Mouse (Mus musculus) midbrain, embryonic 10.5 days (tissue): ENCODE measurements around the gene Rrp36. TPM values are rescaled to one million over a fixed set of nuclear protein-coding genes. Genes with fewer than 3 reads are reported as not detected.

Source experiments
- DNase-seq: peaks from one replicate; pipeline ENCODE4 v3.0.0-alpha.2; 2017; ENCODE audit warnings: low spot score
- H3K27ac ChIP-seq: fragments of 300-500 bp; sonication (generic); replicated peaks from 2 replicates; pipeline ENCODE4 v1.5.1; 2016; ENCODE audit warnings: mild to moderate bottlenecking
- H3K27me3 ChIP-seq: fragments of 300-500 bp; sonication (generic); 2 replicates; pipeline ENCODE4 v1.6.1; 2016; ENCODE audit warnings: low read depth, mild to moderate bottlenecking; ENCODE audit not compliant: poor library complexity, severe bottlenecking
- H3K36me3 ChIP-seq: fragments of 300-500 bp; sonication (generic); 2 replicates; pipeline ENCODE4 v1.6.1; 2016; ENCODE audit warnings: mild to moderate bottlenecking, moderate library complexity
- H3K4me1 ChIP-seq: fragments of 300-500 bp; sonication (generic); 2 replicates; pipeline ENCODE4 v1.6.1; 2016
- H3K4me3 ChIP-seq: fragments of 300-500 bp; sonication (generic); 2 replicates; pipeline ENCODE4 v1.5.1; 2016; ENCODE audit warnings: mild to moderate bottlenecking, moderate library complexity
- H3K9me3 ChIP-seq: fragments of 300-500 bp; sonication (generic); replicated peaks from 2 replicates; pipeline ENCODE4 v1.6.1; 2016; ENCODE audit warnings: mild to moderate bottlenecking
- WGBS: fragments of 180-500 bp; shearing (Covaris S2); methylation state at CpG from one replicate; pipeline ENCODE4 v1.1.7; 2016; 5-methylcytosine and 5-hydroxymethylcytosine counted together
- polyA plus RNA-seq: library from polyadenylated mRNA; unstranded; fragments of >200 nt; fragmentation: Nextera tagmentation; extraction: Ambion mirVana; gene quantifications from 2 replicates; pipeline ENCODE4 v1.2.1, GENCODE M21; 2016

Gene Rrp36
- polyA plus RNA-seq, 1 experiment from 2014 or later: 69.4 TPM

DNA sequence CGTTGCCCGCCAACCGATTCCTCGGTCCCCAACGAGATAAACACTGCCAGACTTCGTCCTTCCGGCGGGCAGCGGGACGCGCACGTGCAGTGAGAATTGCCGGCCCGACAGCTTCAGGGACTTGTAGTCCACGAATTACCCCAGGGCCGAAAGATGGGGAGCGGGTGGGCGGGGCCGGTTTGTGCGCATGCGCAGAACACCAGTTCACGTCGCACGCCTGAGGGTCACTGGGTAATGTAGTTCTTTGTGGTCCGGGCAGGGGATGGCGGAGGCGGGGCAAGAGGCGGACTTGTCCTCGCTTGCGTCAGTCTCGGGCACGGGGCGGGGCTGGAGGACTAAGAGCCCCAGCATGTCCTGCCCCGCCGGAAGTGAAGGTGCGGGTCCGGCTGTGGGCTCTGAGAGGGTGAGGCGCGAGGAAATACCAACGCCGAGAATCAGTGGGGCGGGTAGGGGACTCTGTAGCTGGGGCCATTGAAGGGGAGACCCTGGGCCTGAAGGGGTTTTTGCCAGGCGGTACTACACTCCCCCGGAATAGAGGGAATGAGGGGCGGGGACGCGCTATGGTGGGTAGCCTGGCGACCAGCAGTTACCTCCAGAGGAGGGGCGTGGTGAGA, 6.7 kb upstream of the Rrp36 start, which contains the start of gene Klhdc3:
TSS of gene Klhdc3 (minus strand) at position 155 of the 614 bp plus-strand sequence.
- Histone ChIP-seq H3K4me1 (peaks cover 38% of the 10 kb centered on the region), H3K4me3 (peak within 1 kb of the TSS; percentile 92), H3K9me3 (no peaks in the 10 kb centered on the region), H3K27me3 (no peaks in the 10 kb centered on the region), H3K36me3 (peaks cover 63% of the 10 kb centered on the region), H3K27ac (peak within 1 kb of the TSS; percentile 89)
- DNase-seq: peak; percentile 100
- under 1% methylated on average over 49 of the region's 49 CpGs for WGBS

GRCm38 (mm10) chr17:46679843-46680759, 5.9 kb upstream of the Rrp36 start:
- Histone ChIP-seq H3K4me3 (peak overlapping the region; percentile 92), H3K9me3 (no peaks in the 10 kb centered on the region), H3K36me3 (peaks cover 63% of the 10 kb centered on the region), H3K27ac (peak overlapping the region; percentile 89), H3K4me1 (peaks cover 40% of the 10 kb centered on the region), H3K27me3 (no peaks in the 10 kb centered on the region)
- DNase-seq: no peak
- WGBS: under 1% methylated on average over 34 of the region's 34 CpGs

GRCm38 (mm10) chr17:46678911-46679310, 4.8 kb upstream of the Rrp36 start:
- 76% methylated on average over 9 of the region's 9 CpGs for WGBS
- no peak for DNase-seq
- Histone ChIP-seq H3K4me1 (peaks cover 49% of the 10 kb centered on the region), H3K36me3 (peaks cover 58% of the 10 kb centered on the region), H3K27ac (peak overlapping the region; percentile 89; the same call in 1 of the 2 replicates), H3K27me3 (no peaks in the 10 kb centered on the region), H3K9me3 (no peaks in the 10 kb centered on the region), H3K4me3 (peak overlapping the region; percentile 92)

GRCm38 (mm10) chr17:46678416-46678815, 4.3 kb upstream of the Rrp36 start, which contains the start of gene Mea1:
Gene Mea1 (plus strand): TSS chr17:46678793.
- 97% methylated on average over 8 of the region's 9 CpGs for WGBS
- DNase-seq: no peak
- peak within 1 kb of the TSS; percentile 89; the same call in 1 of the 2 replicates for H3K27ac ChIP-seq
- H3K9me3 ChIP-seq: no peaks in the 10 kb centered on the region
- H3K36me3 ChIP-seq: peaks cover 53% of the 10 kb centered on the region
- H3K4me1 ChIP-seq: peaks cover 52% of the 10 kb centered on the region
- H3K4me3 ChIP-seq: peak within 1 kb of the TSS; percentile 92
- no peaks in the 10 kb centered on the region for H3K27me3 ChIP-seq

GRCm38 (mm10) chr17:46674530-46675283, 555 bp upstream of the Rrp36 start:
- H3K27ac ChIP-seq: peak overlapping the region; percentile 85
- H3K4me1 ChIP-seq: peaks cover 43% of the 10 kb centered on the region
- H3K4me3 ChIP-seq: peak overlapping the region; percentile 91
- H3K9me3 ChIP-seq: no peaks in the 10 kb centered on the region
- peaks cover 74% of the 10 kb centered on the region for H3K36me3 ChIP-seq
- no peaks in the 10 kb centered on the region for H3K27me3 ChIP-seq
- 19% methylated on average over 15 of the region's 15 CpGs for WGBS
- no peak for DNase-seq

DNA sequence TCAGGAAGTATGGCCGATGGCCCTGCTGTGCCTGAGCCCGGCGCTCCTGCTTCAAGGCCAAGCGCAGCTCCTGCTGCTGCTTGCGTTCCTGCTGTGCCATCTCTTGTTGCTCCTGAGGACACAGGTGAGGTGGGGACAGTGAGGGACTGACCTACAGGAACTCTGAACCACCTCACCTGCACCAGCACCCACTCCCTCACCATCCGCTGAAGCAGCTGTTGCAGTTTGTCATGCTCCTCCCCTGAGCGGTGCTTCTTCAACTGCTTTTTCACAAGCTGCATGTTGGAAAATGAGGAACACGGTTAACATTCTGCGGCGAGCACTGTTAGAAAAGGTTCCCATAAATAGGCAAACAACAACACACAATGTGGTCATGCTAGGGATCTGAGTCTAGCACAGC, 4.2 kb downstream of the Rrp36 start:
- no peaks in the 10 kb centered on the region for H3K27me3 ChIP-seq
- WGBS: 96% methylated on average over 10 of the region's 10 CpGs
- H3K4me1 ChIP-seq: peaks cover 23% of the 10 kb centered on the region
- no peak overlapping the region for H3K27ac ChIP-seq
- peaks cover 79% of the 10 kb centered on the region for H3K36me3 ChIP-seq
- H3K9me3 ChIP-seq: no peaks in the 10 kb centered on the region
- H3K4me3 ChIP-seq: no peak overlapping the region
- no peak for DNase-seq

- H3K27ac ChIP-seq: no peak overlapping the region
- DNase-seq: no peak
- peaks cover 92% of the 10 kb centered on the region for H3K36me3 ChIP-seq
- no peaks in the 10 kb centered on the region for H3K9me3 ChIP-seq
- no peaks in the 10 kb centered on the region for H3K27me3 ChIP-seq
- H3K4me1 ChIP-seq: peaks cover 5% of the 10 kb centered on the region
- no peak overlapping the region for H3K4me3 ChIP-seq
- 92% methylated on average over 16 of the region's 16 CpGs for WGBS
These were observed 6.4 kb downstream of the Rrp36 start for GRCm38 (mm10) chr17:46667712-46668111.

- H3K27ac ChIP-seq: no peak overlapping the region
- WGBS: 86% methylated on average over 5 of the region's 5 CpGs
These were observed 11.4 kb downstream of the Rrp36 start for GRCm38 (mm10) chr17:46662730-46663129.

GRCm38 (mm10) chr17:46661981-46662380, 12.2 kb downstream of the Rrp36 start:
- Histone ChIP-seq H3K36me3 (peaks cover 98% of the 10 kb centered on the region), H3K4me3 (no peak overlapping the region), H3K27ac (no peak overlapping the region), H3K9me3 (no peaks in the 10 kb centered on the region), H3K27me3 (no peaks in the 10 kb centered on the region), H3K4me1 (no peaks in the 10 kb centered on the region)
- 95% methylated on average over 12 of the region's 12 CpGs for WGBS
- no peak for DNase-seq

More at GRCm38 (mm10) chr17:46662730-46663129, 11.4 kb downstream of the Rrp36 start:
- Histone ChIP-seq H3K4me1 (no peaks in the 10 kb centered on the region), H3K36me3 (peaks cover 96% of the 10 kb centered on the region), H3K27me3 (no peaks in the 10 kb centered on the region), H3K9me3 (no peaks in the 10 kb centered on the region), H3K4me3 (no peak overlapping the region)
- no peak for DNase-seq

DNA sequence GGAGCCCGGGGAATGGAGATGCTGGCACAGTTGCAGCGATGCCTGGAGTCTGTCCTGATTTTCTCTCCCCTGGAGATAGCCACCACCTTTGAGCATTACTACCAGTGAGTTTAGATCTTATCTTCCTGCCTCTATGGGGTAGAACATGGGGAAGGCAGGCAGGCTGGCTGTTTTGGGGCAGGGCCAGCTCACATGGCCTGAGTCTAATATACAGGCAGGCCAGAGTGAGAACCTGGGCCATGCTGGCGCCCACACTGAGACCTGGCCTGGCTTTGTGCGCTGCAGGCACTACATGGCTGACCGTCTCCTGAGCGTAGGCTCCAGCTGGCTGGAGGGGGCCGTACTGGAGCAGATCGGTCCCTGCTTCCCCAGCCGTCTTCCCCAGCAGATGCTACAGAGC, 12.8 kb downstream of the Rrp36 start:
- no peak overlapping the region for H3K27ac ChIP-seq
- H3K27me3 ChIP-seq: no peaks in the 10 kb centered on the region
- no peak for DNase-seq
- H3K4me1 ChIP-seq: no peaks in the 10 kb centered on the region
- no peaks in the 10 kb centered on the region for H3K9me3 ChIP-seq
- H3K36me3 ChIP-seq: peaks cover 98% of the 10 kb centered on the region
- WGBS: 95% methylated on average over 9 of the region's 9 CpGs
- H3K4me3 ChIP-seq: no peak overlapping the region

DNA sequence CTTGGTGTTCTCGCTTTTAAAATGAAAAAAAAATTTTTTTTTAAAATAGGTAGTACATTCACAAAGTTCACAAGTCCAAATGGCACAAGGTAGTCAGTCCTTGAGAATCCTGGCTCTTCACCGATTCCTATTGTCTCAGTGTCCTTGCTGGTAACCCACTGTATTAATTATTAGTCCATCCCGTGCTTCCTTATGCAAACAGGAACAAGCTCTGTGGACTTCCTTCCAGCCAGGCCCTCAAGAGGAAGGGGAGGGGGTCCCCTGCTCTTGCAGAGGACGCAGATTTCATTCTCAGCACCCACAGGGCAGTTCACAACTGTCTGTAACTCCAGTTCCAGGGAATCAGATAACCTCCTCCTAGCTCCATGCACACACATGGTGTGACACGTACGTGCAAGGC, 18.1 kb downstream of the Rrp36 start:
- H3K4me1 ChIP-seq: peaks cover 19% of the 10 kb centered on the region
- DNase-seq: no peak
- WGBS: 89% methylated on average over 6 of the region's 6 CpGs
- H3K9me3 ChIP-seq: no peaks in the 10 kb centered on the region
- H3K36me3 ChIP-seq: peaks cover 92% of the 10 kb centered on the region
- no peak overlapping the region for H3K4me3 ChIP-seq
- no peak overlapping the region for H3K27ac ChIP-seq
- H3K27me3 ChIP-seq: no peaks in the 10 kb centered on the region

- 80% methylated on average over 20 of the region's 20 CpGs for WGBS
- no peak for DNase-seq
- peak overlapping the region; percentile 82 for H3K4me3 ChIP-seq
- peak overlapping the region; percentile 96 for H3K27ac ChIP-seq
- peaks cover 70% of the 10 kb centered on the region for H3K36me3 ChIP-seq
- H3K27me3 ChIP-seq: no peaks in the 10 kb centered on the region
- peaks cover 43% of the 10 kb centered on the region for H3K4me1 ChIP-seq
- no peaks in the 10 kb centered on the region for H3K9me3 ChIP-seq
These were observed 22.2 kb downstream of the Rrp36 start for GRCm38 (mm10) chr17:46651755-46652547.
